Mouse (Mus musculus) forebrain, embryonic 13.5 days (tissue): ENCODE measurements around the gene Usp19. TPM values are rescaled to one million over a fixed set of nuclear protein-coding genes. Genes with fewer than 3 reads are reported as not detected.
A peak's percentile ranks its signal among the peaks of the same experiment; 100 is the strongest.

Source experiments
- ATAC-seq: fragments of 200-750 bp; cut with Nextera tagmentation; 2 replicates; pipeline ENCODE4 v1.8.0; 2017
- H3K27ac ChIP-seq: fragments of 300-500 bp; sonication (generic); 2 replicates; pipeline ENCODE4 v1.5.1; 2015; ENCODE audit warnings: inconsistent platforms, mild to moderate bottlenecking, moderate library complexity
- H3K27me3 ChIP-seq: fragments of 300-500 bp; sonication (generic); 2 replicates; pipeline ENCODE4 v1.6.1; 2015; ENCODE audit warnings: mild to moderate bottlenecking, inconsistent platforms
- H3K36me3 ChIP-seq: fragments of 300-500 bp; sonication (generic); 2 replicates; pipeline ENCODE4 v1.6.1; 2015; ENCODE audit warnings: mild to moderate bottlenecking, inconsistent platforms; ENCODE audit not compliant: poor library complexity, severe bottlenecking
- H3K4me1 ChIP-seq: fragments of 300-500 bp; sonication (generic); 2 replicates; pipeline ENCODE4 v1.6.1; 2015; ENCODE audit warnings: inconsistent platforms
- H3K4me2 ChIP-seq: fragments of 300-500 bp; sonication (generic); 2 replicates; pipeline ENCODE4 v1.6.1; 2015; ENCODE audit warnings: inconsistent platforms, mild to moderate bottlenecking, moderate library complexity
- H3K4me3 ChIP-seq: fragments of 300-500 bp; sonication (generic); 2 replicates; pipeline ENCODE4 v1.5.1; 2015; ENCODE audit warnings: mild to moderate bottlenecking, inconsistent platforms
- H3K9ac ChIP-seq: fragments of 300-500 bp; sonication (generic); 2 replicates; pipeline ENCODE4 v1.6.1; 2015; ENCODE audit warnings: mild to moderate bottlenecking, inconsistent platforms
- H3K9me3 ChIP-seq: fragments of 300-500 bp; sonication (generic); replicated peaks from 2 replicates; pipeline ENCODE4 v1.6.1; 2016; ENCODE audit warnings: inconsistent platforms
- WGBS: fragments of 180-500 bp; shearing (Covaris S2); methylation state at CpG from one replicate; pipeline ENCODE4 v1.1.7; 2015; 5-methylcytosine and 5-hydroxymethylcytosine counted together
- polyA plus RNA-seq: library from polyadenylated mRNA; unstranded; fragments of >200 nt; fragmentation: Nextera tagmentation; extraction: Ambion mirVana; gene quantifications from 2 replicates; pipeline ENCODE4 v1.2.1, GENCODE M21; 2015

Usp19 gene
- polyA plus RNA-seq, 1 experiment from 2014 or later, result 69.7 TPM

GRCm38 (mm10) chr9:108474528-108474927, 15.9 kb upstream of the Usp19 start:
- H3K4me1 ChIP-seq, result peaks cover 11% of the 10 kb centered on the region
- H3K9me3 ChIP-seq, result no peaks in the 10 kb centered on the region
- no peak overlapping the region for H3K27ac ChIP-seq
- ATAC-seq, result no peak
- H3K36me3 ChIP-seq, result no peaks in the 10 kb centered on the region
- no peak overlapping the region for H3K9ac ChIP-seq
- 79% methylated on average over 1 of the region's 1 CpGs for WGBS
- H3K27me3 ChIP-seq, result no peaks in the 10 kb centered on the region
- no peak overlapping the region for H3K4me3 ChIP-seq
- no peak overlapping the region for H3K4me2 ChIP-seq

DNA sequence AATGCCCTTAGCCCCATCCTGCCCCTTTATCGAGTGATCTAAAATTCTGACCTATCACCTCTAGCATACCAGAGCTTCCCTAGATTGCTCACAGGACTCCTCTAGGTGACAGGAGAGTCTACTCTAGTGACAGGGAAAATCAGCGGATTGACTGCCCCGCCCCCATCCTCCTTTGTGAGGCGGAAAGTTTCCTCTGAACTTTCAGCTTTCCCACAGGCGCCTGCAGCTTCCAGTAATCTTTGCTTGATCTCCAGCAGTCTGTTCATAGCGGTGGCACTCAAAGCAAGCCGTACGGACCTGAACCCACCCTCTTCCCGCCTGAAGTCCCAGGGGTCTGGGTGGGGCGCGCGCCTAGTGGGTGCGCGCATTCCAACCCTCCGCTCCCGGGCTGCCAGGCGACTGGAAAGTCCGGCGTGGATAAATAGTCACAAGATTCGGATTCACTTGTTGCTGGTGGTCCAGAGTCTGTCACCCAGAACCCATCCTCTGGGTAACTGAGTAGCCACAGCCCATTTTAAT, 11.7 kb upstream of the Usp19 start:
- peak overlapping the region; percentile 44 for H3K4me3 ChIP-seq
- H3K4me1 ChIP-seq, result peaks cover 25% of the 10 kb centered on the region
- H3K27me3 ChIP-seq, result no peaks in the 10 kb centered on the region
- peak overlapping the region; percentile 64 for H3K4me2 ChIP-seq
- peak overlapping the region; percentile 58 for H3K9ac ChIP-seq
- peaks cover 10% of the 10 kb centered on the region; the same call in 1 of the 2 replicates for H3K36me3 ChIP-seq
- ATAC-seq, result peak; percentile 71; the same call in 1 of the 2 replicates
- H3K27ac ChIP-seq, result peak overlapping the region; percentile 57; the same call in 1 of the 2 replicates
- no peaks in the 10 kb centered on the region for H3K9me3 ChIP-seq
- under 1% methylated on average over 20 of the region's 20 CpGs for WGBS

DNA sequence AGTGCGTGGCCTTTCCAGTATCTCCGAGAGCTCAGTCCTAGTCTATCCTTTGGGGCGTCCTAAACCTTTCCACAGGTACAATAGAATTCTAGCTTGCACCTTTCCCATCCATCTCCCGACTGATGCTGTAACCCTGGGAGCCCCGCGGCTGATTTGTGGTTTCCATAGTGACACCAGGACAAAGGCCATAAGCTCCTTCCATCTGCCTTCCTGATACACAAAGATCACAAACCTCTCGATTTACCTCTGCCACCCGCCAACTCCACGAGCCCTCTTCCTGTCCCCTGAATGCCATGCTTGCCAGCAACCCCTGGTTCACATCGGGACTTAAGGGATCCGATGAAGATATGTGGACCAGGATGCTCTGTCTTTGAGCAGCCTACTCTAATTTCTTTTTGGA, 11.2 kb upstream of the Usp19 start:
- WGBS, result 21% methylated on average over 11 of the region's 11 CpGs
- peaks cover 25% of the 10 kb centered on the region for H3K4me1 ChIP-seq
- H3K4me2 ChIP-seq, result peak overlapping the region; percentile 64
- H3K27me3 ChIP-seq, result no peaks in the 10 kb centered on the region
- peak overlapping the region; percentile 58; the same call in 1 of the 2 replicates for H3K9ac ChIP-seq
- peak overlapping the region; percentile 57 for H3K27ac ChIP-seq
- H3K36me3 ChIP-seq, result peaks cover 16% of the 10 kb centered on the region; the same call in 1 of the 2 replicates
- H3K9me3 ChIP-seq, result no peaks in the 10 kb centered on the region
- no peak; the same call in 1 of the 2 replicates for ATAC-seq
- peak overlapping the region; percentile 44 for H3K4me3 ChIP-seq

GRCm38 (mm10) chr9:108479721-108480351, 10.6 kb upstream of the Usp19 start, which contains the start of gene Lamb2:
Lamb2 (plus strand) TSS chr9:108479736.
- Histone ChIP-seq H3K4me2 (peak within 1 kb of the TSS; percentile 64), H3K4me1 (peaks cover 25% of the 10 kb centered on the region), H3K9ac (peak within 1 kb of the TSS; percentile 69), H3K27ac (peak within 1 kb of the TSS; percentile 57), H3K27me3 (no peaks in the 10 kb centered on the region), H3K4me3 (peak within 1 kb of the TSS; percentile 44), H3K36me3 (peaks cover 19% of the 10 kb centered on the region; the same call in 1 of the 2 replicates), H3K9me3 (no peaks in the 10 kb centered on the region)
- WGBS, result 6% methylated on average over 10 of the region's 10 CpGs
- peak; percentile 52 for ATAC-seq

DNA sequence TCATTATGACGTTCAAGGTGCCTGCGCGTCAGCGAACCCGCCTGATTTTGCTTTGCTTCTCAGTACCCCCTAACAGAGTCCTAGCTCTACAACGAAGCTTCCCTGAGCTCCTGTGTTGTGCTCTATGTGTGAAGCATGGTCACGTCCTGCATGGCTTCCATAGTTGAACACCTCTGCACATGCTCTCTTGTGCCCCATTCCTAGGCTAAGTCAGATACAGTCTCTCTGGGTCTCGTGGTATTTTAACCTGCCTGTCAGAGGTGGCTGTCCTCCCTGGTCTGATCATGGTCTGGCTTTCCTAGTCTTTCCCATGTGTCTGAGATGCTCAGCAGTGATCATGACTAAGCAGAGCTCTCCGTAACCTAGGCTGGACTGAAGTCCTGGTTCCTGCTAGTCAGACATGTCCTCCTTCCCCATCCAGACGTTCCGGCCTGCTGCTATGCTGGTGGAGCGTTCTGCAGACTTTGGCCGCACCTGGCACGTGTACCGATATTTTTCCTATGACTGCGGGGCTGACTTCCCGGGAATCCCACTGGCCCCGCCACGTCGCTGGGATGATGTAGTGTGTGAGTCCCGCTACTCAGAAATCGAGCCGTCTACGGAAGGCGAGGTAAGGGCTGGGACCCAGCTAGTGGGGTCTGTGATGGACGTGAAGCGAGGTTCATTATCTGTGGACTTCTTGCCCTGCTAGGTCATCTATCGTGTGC, 9.4 kb upstream of the Usp19 start:
- Histone ChIP-seq H3K4me2 (no peak overlapping the region), H3K9me3 (no peaks in the 10 kb centered on the region), H3K36me3 (peaks cover 29% of the 10 kb centered on the region; the same call in 1 of the 2 replicates), H3K27me3 (no peaks in the 10 kb centered on the region), H3K9ac (peak overlapping the region; percentile 19; the same call in 1 of the 2 replicates), H3K27ac (no peak overlapping the region), H3K4me1 (peaks cover 25% of the 10 kb centered on the region), H3K4me3 (no peak overlapping the region)
- 95% methylated on average over 28 of the region's 28 CpGs for WGBS
- no peak for ATAC-seq

DNA sequence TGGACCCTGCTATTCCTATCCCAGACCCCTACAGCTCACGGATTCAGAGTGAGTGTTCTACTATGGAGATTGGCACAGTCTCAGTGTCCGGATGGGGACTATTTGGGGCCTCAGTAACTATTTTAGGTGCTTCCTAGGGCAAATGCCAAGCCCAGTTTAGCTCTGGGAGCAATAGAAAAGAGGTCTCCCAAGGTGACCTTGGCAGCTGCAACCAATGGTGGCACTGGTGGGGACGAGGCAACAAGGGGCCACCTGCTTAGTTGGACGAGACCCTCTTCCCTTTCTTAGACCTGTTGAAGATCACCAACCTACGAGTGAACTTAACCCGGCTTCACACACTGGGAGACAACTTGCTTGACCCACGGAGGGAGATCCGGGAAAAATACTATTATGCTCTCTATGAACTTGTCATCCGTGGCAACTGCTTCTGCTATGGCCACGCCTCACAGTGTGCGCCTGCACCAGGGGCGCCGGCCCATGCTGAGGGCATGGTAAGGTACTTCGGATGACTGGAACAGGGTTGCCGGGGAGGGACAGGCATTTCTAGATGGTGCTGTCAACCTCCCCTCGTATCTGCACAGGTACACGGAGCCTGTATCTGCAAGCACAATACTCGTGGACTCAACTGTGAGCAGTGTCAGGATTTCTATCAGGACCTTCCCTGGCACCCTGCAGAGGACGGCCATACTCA, 8.7 kb upstream of the Usp19 start:
- no peaks in the 10 kb centered on the region for H3K27me3 ChIP-seq
- no peak overlapping the region for H3K4me3 ChIP-seq
- H3K4me1 ChIP-seq, result peaks cover 25% of the 10 kb centered on the region
- 92% methylated on average over 19 of the region's 19 CpGs for WGBS
- peaks cover 36% of the 10 kb centered on the region; the same call in 1 of the 2 replicates for H3K36me3 ChIP-seq
- ATAC-seq, result no peak
- no peak overlapping the region for H3K27ac ChIP-seq
- H3K4me2 ChIP-seq, result no peak overlapping the region
- no peaks in the 10 kb centered on the region for H3K9me3 ChIP-seq
- peak overlapping the region; percentile 19; the same call in 1 of the 2 replicates for H3K9ac ChIP-seq

DNA sequence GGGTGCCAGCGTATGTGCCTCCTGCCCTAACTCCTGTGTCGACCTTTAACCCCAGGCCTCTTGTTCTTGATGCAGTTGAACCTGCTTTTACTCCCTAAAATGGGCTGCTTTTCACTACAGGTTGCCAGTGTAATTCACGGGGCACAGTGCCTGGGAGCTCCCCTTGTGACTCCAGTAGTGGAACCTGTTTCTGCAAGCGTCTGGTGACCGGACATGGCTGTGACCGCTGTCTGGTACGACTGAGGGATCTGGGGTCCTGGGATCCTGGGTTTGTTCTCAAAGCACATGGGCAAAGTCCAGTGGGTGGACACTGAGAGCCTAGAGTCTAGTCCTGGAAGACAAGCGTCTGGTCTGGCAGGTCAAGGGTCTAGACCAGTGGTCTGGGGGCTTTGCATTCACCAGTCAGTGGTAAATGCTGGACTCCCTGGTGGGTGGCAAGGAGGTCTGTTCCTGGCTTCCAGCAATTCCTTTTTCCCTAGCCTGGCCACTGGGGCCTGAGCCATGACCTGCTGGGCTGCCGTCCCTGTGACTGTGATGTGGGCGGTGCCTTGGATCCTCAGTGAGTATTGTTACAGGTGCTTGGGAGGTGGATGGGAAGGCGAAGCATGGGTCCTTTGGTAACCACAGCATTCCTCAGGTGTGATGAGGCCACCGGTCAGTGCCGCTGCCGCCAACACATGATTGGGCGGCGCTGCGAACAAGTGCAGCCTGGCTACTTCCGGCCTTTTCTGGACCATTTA, 7.2 kb upstream of the Usp19 start:
- ATAC-seq, result no peak
- Histone ChIP-seq H3K27me3 (no peaks in the 10 kb centered on the region), H3K27ac (no peak overlapping the region)

DNA sequence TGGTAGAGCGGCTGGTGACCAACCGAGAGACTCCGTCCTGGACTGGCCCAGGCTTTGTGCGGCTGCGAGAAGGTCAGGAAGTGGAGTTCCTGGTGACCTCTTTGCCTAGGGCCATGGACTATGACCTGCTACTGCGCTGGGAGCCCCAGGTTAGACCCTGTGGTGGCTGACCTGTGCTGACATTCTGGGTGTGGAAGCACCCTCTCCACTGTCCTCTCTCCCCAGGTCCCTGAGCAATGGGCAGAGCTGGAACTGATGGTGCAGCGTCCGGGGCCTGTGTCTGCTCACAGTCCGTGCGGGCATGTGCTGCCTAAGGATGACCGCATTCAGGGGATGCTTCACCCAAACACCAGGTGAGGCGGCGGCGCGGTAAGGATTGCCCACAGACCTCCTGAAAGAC, 6.4 kb upstream of the Usp19 start:
- no peak overlapping the region for H3K4me2 ChIP-seq
- ATAC-seq, result no peak
- H3K36me3 ChIP-seq, result peaks cover 58% of the 10 kb centered on the region
- 93% methylated on average over 15 of the region's 15 CpGs for WGBS
- H3K9ac ChIP-seq, result no peak overlapping the region
- H3K27ac ChIP-seq, result no peak overlapping the region; the same call in 1 of the 2 replicates
- H3K9me3 ChIP-seq, result no peaks in the 10 kb centered on the region
- no peaks in the 10 kb centered on the region for H3K27me3 ChIP-seq
- H3K4me3 ChIP-seq, result no peak overlapping the region
- H3K4me1 ChIP-seq, result peaks cover 19% of the 10 kb centered on the region

More for the DNA sequence above, 7.2 kb upstream of the Usp19 start:
- H3K4me2 ChIP-seq, result no peak overlapping the region
- H3K4me1 ChIP-seq, result peaks cover 25% of the 10 kb centered on the region
- no peak overlapping the region for H3K9ac ChIP-seq
- WGBS, result 96% methylated on average over 18 of the region's 18 CpGs
- H3K4me3 ChIP-seq, result no peak overlapping the region
- peaks cover 51% of the 10 kb centered on the region for H3K36me3 ChIP-seq
- H3K9me3 ChIP-seq, result no peaks in the 10 kb centered on the region

DNA sequence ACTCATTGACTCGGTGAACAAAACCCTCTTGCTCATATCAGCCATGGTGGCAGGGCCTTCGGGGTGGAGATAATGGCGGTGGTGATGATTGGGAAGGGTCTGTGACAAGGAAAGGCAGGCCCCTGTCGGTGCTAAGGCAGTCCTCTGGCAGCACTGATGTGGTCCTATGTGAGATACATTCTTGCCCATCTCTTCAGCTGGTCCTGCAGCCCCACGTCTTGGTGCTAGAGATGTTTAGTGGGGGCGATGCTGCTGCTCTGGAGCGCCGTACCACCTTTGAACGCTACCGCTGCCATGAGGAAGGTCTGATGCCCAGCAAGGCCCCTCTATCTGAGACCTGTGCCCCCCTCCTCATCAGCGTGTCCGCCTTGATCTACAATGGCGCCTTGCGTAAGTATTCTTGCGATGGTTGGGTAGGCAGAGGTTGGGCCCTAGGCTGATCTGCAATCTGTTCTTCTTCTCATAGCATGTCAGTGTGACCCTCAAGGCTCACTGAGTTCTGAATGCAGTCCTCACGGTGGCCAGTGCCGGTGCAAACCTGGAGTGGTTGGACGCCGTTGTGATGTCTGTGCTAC, 5.0 kb upstream of the Usp19 start:
- H3K9ac ChIP-seq, result no peak overlapping the region
- no peak overlapping the region for H3K4me2 ChIP-seq
- no peak for ATAC-seq
- no peak overlapping the region for H3K4me3 ChIP-seq
- peaks cover 60% of the 10 kb centered on the region for H3K36me3 ChIP-seq
- no peaks in the 10 kb centered on the region for H3K9me3 ChIP-seq
- 93% methylated on average over 19 of the region's 19 CpGs for WGBS
- H3K27me3 ChIP-seq, result no peaks in the 10 kb centered on the region
- peaks cover 14% of the 10 kb centered on the region for H3K4me1 ChIP-seq
- H3K27ac ChIP-seq, result no peak overlapping the region

- Histone ChIP-seq H3K36me3 (peaks cover 63% of the 10 kb centered on the region), H3K4me3 (no peak overlapping the region), H3K27me3 (no peaks in the 10 kb centered on the region), H3K4me2 (no peak overlapping the region), H3K9ac (no peak overlapping the region), H3K9me3 (no peaks in the 10 kb centered on the region), H3K4me1 (peaks cover 17% of the 10 kb centered on the region), H3K27ac (no peak overlapping the region)
- no peak for ATAC-seq
- WGBS, result 95% methylated on average over 8 of the region's 8 CpGs
Observed at GRCm38 (mm10) chr9:108486973-108487530, 3.4 kb upstream of the Usp19 start.

- Histone ChIP-seq H3K27me3 (no peaks in the 10 kb centered on the region), H3K9ac (no peak overlapping the region), H3K4me3 (no peak overlapping the region), H3K36me3 (peaks cover 69% of the 10 kb centered on the region), H3K4me2 (no peak overlapping the region), H3K4me1 (peaks cover 25% of the 10 kb centered on the region), H3K27ac (no peak overlapping the region), H3K9me3 (no peaks in the 10 kb centered on the region)
- 92% methylated on average over 17 of the region's 17 CpGs for WGBS
- no peak for ATAC-seq
Observed at GRCm38 (mm10) chr9:108488403-108488802, 2.0 kb upstream of the Usp19 start.
